Mouse (Mus musculus) testis, postnatal 10 days (tissue): ENCODE measurements at regions not wholly inside any gene's neighbourhood (a gene's known extent, or its start where the extent isn't known, plus 50 kb on each side); places are given as distances from the start of the nearest gene placed in this dataset.
A peak's percentile ranks its signal among the peaks of the same experiment; 100 is the strongest.

Experiments used
- DNase-seq: peaks from one replicate; pipeline ENCODE4 v3.0.0; 2021; ENCODE audit warnings: low spot score

GRCm38 (mm10) chr1:95762244-95762643 is 94.9 kb upstream of the St8sia4 start:
- DNase-seq, result peak; percentile 70

GRCm38 (mm10) chr1:95754071-95754915 is 86.9 kb upstream of the St8sia4 start:
- no peak for DNase-seq

- no peak for DNase-seq
Observed at GRCm38 (mm10) chr1:95753517-95753916, 86.1 kb upstream of the St8sia4 start.

GRCm38 (mm10) chr1:95748940-95749339 is 81.6 kb upstream of the St8sia4 start:
- DNase-seq, result no peak

- no peak for DNase-seq
Observed at GRCm38 (mm10) chr1:95747287-95747686, 79.9 kb upstream of the St8sia4 start.

GRCm38 (mm10) chr1:95744446-95744845 is 77.1 kb upstream of the St8sia4 start:
- DNase-seq, result no peak

- DNase-seq, result no peak
Observed at GRCm38 (mm10) chr1:95743334-95743733, 76.0 kb upstream of the St8sia4 start.

- no peak for DNase-seq
Observed at GRCm38 (mm10) chr1:95719449-95719848, 52.1 kb upstream of the St8sia4 start.

GRCm38 (mm10) chr1:95718794-95719193 is 51.4 kb upstream of the St8sia4 start:
- DNase-seq, result no peak
